Mouse (Mus musculus) MEL (cell line): ENCODE data around the gene Kdm5c. TPM values are rescaled to one million over a fixed set of nuclear protein-coding genes. Genes with fewer than 3 reads are reported as not detected.

Experiments used
- DNase-seq: peaks from one replicate; pipeline ENCODE4 v3.0.0; 2011; ENCODE audit warnings: low read depth, low spot score
- H3K27ac ChIP-seq: 2 replicates; pipeline ENCODE4 v1.5.1; 2012; ENCODE audit warnings: low read depth, mild to moderate bottlenecking, control low read depth, low read length, moderate library complexity; ENCODE audit not compliant: control insufficient read depth
- H3K27me3 ChIP-seq, 2 experiments: fragments of 150-350 bp in 1 of 2; sonication (generic) in 1 of 2; 2 replicates each; pipeline ENCODE4 v1.6.1; 2012; ENCODE audit warnings: low read length in 2 of 2, mild to moderate bottlenecking in 2 of 2, improper control_type of control experiment in 1 of 2, moderate library complexity in 1 of 2; ENCODE audit not compliant: insufficient read depth in 2 of 2, control insufficient read depth in 1 of 2
- H3K36me3 ChIP-seq, 2 experiments: 2 replicates each; pipeline ENCODE4 v1.6.1; 2012 to 2014; ENCODE audit warnings: low read length in 2 of 2, improper control_type of control experiment in 1 of 2, inconsistent platforms in 1 of 2, mild to moderate bottlenecking in 1 of 2; ENCODE audit not compliant: insufficient read depth in 2 of 2, control insufficient read depth in 1 of 2
- H3K4me1 ChIP-seq, 2 experiments: fragments of 150-350 bp in 1 of 2; sonication (generic) in 1 of 2; 2 replicates each; pipeline ENCODE4 v1.6.1; 2012; ENCODE audit warnings: low read length in 2 of 2, improper control_type of control experiment in 1 of 2, mild to moderate bottlenecking in 1 of 2; ENCODE audit not compliant: insufficient read depth in 2 of 2, control insufficient read depth in 1 of 2
- H3K4me3 ChIP-seq, 2 experiments: fragments of 150-350 bp in 1 of 2; sonication (generic) in 1 of 2; 2 replicates each; pipeline ENCODE4 v1.5.1; 2012; ENCODE audit warnings: low read depth in 2 of 2, low read length in 2 of 2, mild to moderate bottlenecking in 2 of 2, moderate library complexity in 2 of 2, control low read depth in 1 of 2, improper control_type of control experiment in 1 of 2; ENCODE audit not compliant: control insufficient read depth in 1 of 2, insufficient read depth in 1 of 2
- H3K79me2 ChIP-seq: 2 replicates; pipeline ENCODE4 v1.6.1; 2012; ENCODE audit warnings: mild to moderate bottlenecking, low read length, moderate library complexity; ENCODE audit not compliant: control insufficient read depth, poor library complexity, insufficient read depth
- H3K9ac ChIP-seq: 2 replicates; pipeline ENCODE4 v1.6.1; 2012; ENCODE audit warnings: low read depth, mild to moderate bottlenecking, control low read depth, low read length, moderate library complexity; ENCODE audit not compliant: control insufficient read depth, poor library complexity, severe bottlenecking
- H3K9me3 ChIP-seq: fragments of 150-350 bp; sonication (generic); replicated peaks from 2 replicates; pipeline ENCODE4 v1.6.1; 2012; ENCODE audit warnings: mild to moderate bottlenecking, low read length, improper control_type of control experiment, moderate library complexity; ENCODE audit not compliant: insufficient read depth
- BHLHE40 ChIP-seq: IDR thresholded peaks from 2 replicates; pipeline ENCODE4 v1.6.1; 2012; ENCODE audit warnings: low read depth, mild to moderate bottlenecking, inconsistent platforms, low read length, improper control_type of control experiment, borderline replicate concordance
- CHD1 ChIP-seq: IDR thresholded peaks from 2 replicates; pipeline ENCODE4 v1.6.1; 2012; ENCODE audit warnings: low read depth, mild to moderate bottlenecking, inconsistent platforms, low read length, improper control_type of control experiment
- CHD2 ChIP-seq: IDR thresholded peaks from 2 replicates; pipeline ENCODE4 v1.6.1; 2011; ENCODE audit warnings: low read length, improper control_type of control experiment
- CTCF ChIP-seq, 3 experiments: IDR thresholded peaks in 2 of 3; conservative IDR thresholded peaks in 1 of 3; 2 replicates each; pipeline ENCODE4 v1.5.1; 2011 to 2012; ENCODE audit warnings: low read length in 3 of 3, low read depth in 2 of 3, mild to moderate bottlenecking in 2 of 3, improper control_type of control experiment in 1 of 3, inconsistent platforms in 1 of 3, mixed read lengths in 1 of 3, moderate library complexity in 1 of 3; ENCODE audit not compliant: control insufficient read depth in 1 of 3, insufficient read depth in 1 of 3, poor library complexity in 1 of 3, severe bottlenecking in 1 of 3
- E2F4 ChIP-seq: IDR thresholded peaks from 2 replicates; pipeline ENCODE4 v1.6.1; 2011; ENCODE audit warnings: low read depth, low read length, improper control_type of control experiment, borderline replicate concordance
- ELF1 ChIP-seq: IDR thresholded peaks from 2 replicates; pipeline ENCODE4 v1.6.1; 2014; ENCODE audit warnings: low read depth, mild to moderate bottlenecking, inconsistent platforms, low read length, improper control_type of control experiment, moderate library complexity
- ETS1 ChIP-seq: IDR thresholded peaks from 2 replicates; pipeline ENCODE4 v1.6.1; 2012; ENCODE audit warnings: low read depth, mild to moderate bottlenecking, inconsistent platforms, low read length, improper control_type of control experiment, moderate library complexity
- GABPA ChIP-seq: IDR thresholded peaks from 2 replicates; pipeline ENCODE4 v1.6.1; 2012; ENCODE audit warnings: low read depth, mild to moderate bottlenecking, inconsistent platforms, low read length, improper control_type of control experiment, moderate library complexity
- GATA1 ChIP-seq: IDR thresholded peaks from 2 replicates; pipeline ENCODE4 v1.6.1; 2011; ENCODE audit warnings: low read depth, low read length, improper control_type of control experiment
- HCFC1 ChIP-seq: IDR thresholded peaks from 2 replicates; pipeline ENCODE4 v1.6.1; 2012; ENCODE audit warnings: low read depth, mild to moderate bottlenecking, inconsistent platforms, low read length, improper control_type of control experiment, moderate library complexity
- KAT2A ChIP-seq: conservative IDR thresholded peaks from 2 replicates; pipeline ENCODE4 v1.6.1; 2012; ENCODE audit warnings: low read depth, low read length, improper control_type of control experiment, inconsistent platforms
- MAFK ChIP-seq: IDR thresholded peaks from 2 replicates; pipeline ENCODE4 v1.6.1; 2011; ENCODE audit warnings: low read depth, mild to moderate bottlenecking, low read length, improper control_type of control experiment, borderline replicate concordance
- MAZ ChIP-seq: IDR thresholded peaks from 2 replicates; pipeline ENCODE4 v1.6.1; 2012; ENCODE audit warnings: low read depth, mild to moderate bottlenecking, inconsistent platforms, low read length, improper control_type of control experiment
- MEF2A ChIP-seq: IDR thresholded peaks from 2 replicates; pipeline ENCODE4 v1.6.1; 2014; ENCODE audit warnings: low read depth, mild to moderate bottlenecking, inconsistent platforms, low read length, improper control_type of control experiment; ENCODE audit not compliant: poor library complexity, insufficient replicate concordance, severe bottlenecking; ENCODE audit errors: extremely low read depth
- MXI1 ChIP-seq: IDR thresholded peaks from 2 replicates; pipeline ENCODE4 v1.6.1; 2011; ENCODE audit warnings: mild to moderate bottlenecking, low read depth, low read length, improper control_type of control experiment
- MYB ChIP-seq: IDR thresholded peaks from 2 replicates; pipeline ENCODE4 v1.6.1; 2011; ENCODE audit warnings: mild to moderate bottlenecking, low read depth, low read length, improper control_type of control experiment
- MYC ChIP-seq: IDR thresholded peaks from 2 replicates; pipeline ENCODE4 v1.6.1; 2011; ENCODE audit warnings: low read depth, mild to moderate bottlenecking, low read length, improper control_type of control experiment, moderate library complexity
- NELFE ChIP-seq: IDR thresholded peaks from 2 replicates; pipeline ENCODE4 v1.6.1; 2011; ENCODE audit warnings: low read depth, low read length, improper control_type of control experiment
- NRF1 ChIP-seq: IDR thresholded peaks from 2 replicates; pipeline ENCODE4 v1.6.1; 2014; ENCODE audit warnings: low read depth, mild to moderate bottlenecking, inconsistent platforms, low read length, improper control_type of control experiment, moderate library complexity; ENCODE audit not compliant: poor library complexity, insufficient read depth, severe bottlenecking
- POLR2A ChIP-seq, 2 experiments: IDR thresholded peaks; 2 replicates each; pipeline ENCODE4 v1.6.1; 2011 to 2012; ENCODE audit warnings: low read length in 2 of 2, mild to moderate bottlenecking in 2 of 2, control low read depth in 1 of 2, improper control_type of control experiment in 1 of 2, low read depth in 1 of 2, moderate library complexity in 1 of 2; ENCODE audit not compliant: control insufficient read depth in 1 of 2, insufficient read depth in 1 of 2, poor library complexity in 1 of 2
- POLR2AphosphoS2 ChIP-seq: IDR thresholded peaks from 2 replicates; pipeline ENCODE4 v1.6.1; 2011; ENCODE audit warnings: low read length, improper control_type of control experiment
- RCOR1 ChIP-seq: IDR thresholded peaks from 2 replicates; pipeline ENCODE4 v1.6.1; 2012; ENCODE audit warnings: low read depth, mild to moderate bottlenecking, inconsistent platforms, low read length, improper control_type of control experiment
- SIN3A ChIP-seq: IDR thresholded peaks from 2 replicates; pipeline ENCODE4 v1.6.1; 2012; ENCODE audit warnings: low read length, improper control_type of control experiment, inconsistent platforms
- SMC3 ChIP-seq: IDR thresholded peaks from 2 replicates; pipeline ENCODE4 v1.6.1; 2011; ENCODE audit warnings: low read depth, low read length, improper control_type of control experiment
- TAL1 ChIP-seq: IDR thresholded peaks from 2 replicates; pipeline ENCODE4 v1.6.1; 2012; ENCODE audit warnings: mild to moderate bottlenecking, inconsistent platforms, low read length, moderate library complexity, mixed read lengths
- TBP ChIP-seq: IDR thresholded peaks from 2 replicates; pipeline ENCODE4 v1.8.0; 2011; ENCODE audit warnings: low read depth, low read length, improper control_type of control experiment
- TCF12 ChIP-seq: IDR thresholded peaks from 2 replicates; pipeline ENCODE4 v1.6.1; 2014; ENCODE audit warnings: low read depth, mild to moderate bottlenecking, inconsistent platforms, low read length, improper control_type of control experiment, moderate library complexity
- UBTF ChIP-seq: IDR thresholded peaks from 2 replicates; pipeline ENCODE4 v1.6.1; 2012; ENCODE audit warnings: low read depth, mild to moderate bottlenecking, inconsistent platforms, low read length, improper control_type of control experiment, moderate library complexity, borderline replicate concordance; ENCODE audit not compliant: insufficient read depth
- USF1 ChIP-seq: IDR thresholded peaks from 2 replicates; pipeline ENCODE4 v1.6.1; 2014; ENCODE audit warnings: low read depth, mild to moderate bottlenecking, inconsistent platforms, low read length, improper control_type of control experiment, moderate library complexity
- USF2 ChIP-seq, 2 experiments: IDR thresholded peaks; 2 replicates each; pipeline ENCODE4 v1.6.1; 2011 to 2012; ENCODE audit warnings: improper control_type of control experiment in 2 of 2, low read length in 2 of 2, borderline replicate concordance in 1 of 2, inconsistent platforms in 1 of 2, low read depth in 1 of 2, mild to moderate bottlenecking in 1 of 2; ENCODE audit not compliant: insufficient read depth in 1 of 2
- ZC3H11A ChIP-seq: IDR thresholded peaks from 2 replicates; pipeline ENCODE4 v1.6.1; 2012; ENCODE audit warnings: low read depth, mild to moderate bottlenecking, inconsistent platforms, low read length, improper control_type of control experiment
- ZKSCAN1 ChIP-seq: IDR thresholded peaks from 2 replicates; pipeline ENCODE4 v1.6.1; 2012; ENCODE audit warnings: low read depth, mild to moderate bottlenecking, inconsistent platforms, low read length, improper control_type of control experiment, moderate library complexity
- ZMIZ1 ChIP-seq: IDR thresholded peaks from 2 replicates; pipeline ENCODE4 v1.6.1; 2012; ENCODE audit warnings: low read depth, mild to moderate bottlenecking, inconsistent platforms, low read length, improper control_type of control experiment, moderate library complexity
- ZNF384 ChIP-seq: IDR thresholded peaks from 2 replicates; pipeline ENCODE4 v1.6.1; 2012; ENCODE audit warnings: low read depth, mild to moderate bottlenecking, inconsistent platforms, low read length, improper control_type of control experiment
- polyA plus RNA-seq, 2 experiments: library from polyadenylated mRNA; stranded (reverse) in 1 of 2; unstranded in 1 of 2; fragments of >175 nt in 1 of 2; fragments of >200 nt in 1 of 2; gene quantifications; 2 replicates each; pipeline versions ENCODE4 v1.2.1 to v1.2.4; 2012; ENCODE audit warnings: low replicate concordance in 2 of 2, low read depth in 1 of 2; ENCODE audit not compliant: insufficient read length in 2 of 2, insufficient read depth in 1 of 2, missing spikeins in 1 of 2
- total RNA-seq: library from RNA; depleted of rRNA; stranded (reverse); fragments of 300-350 nt; gene quantifications from 2 replicates; pipeline ENCODE4 v1.2.3, GENCODE M21; 2012

Gene Kdm5c
- total and polyA plus RNA-seq, 3 experiments, result 102 to 158 (median 127) TPM

GRCm38 (mm10) chrX:152320535-152320934, 87.7 kb downstream of the Kdm5c start (continued):
- TF ChIP-seq CTCF (IDR thresholded peaks at IDR 0.05 in 2 of 3, conservative IDR thresholded peaks at IDR 0.05 in 1 of 3; ENCODE audit: control insufficient read depth in 1 of 3, insufficient read depth in 1 of 3, low read depth in 2 of 3, low read length in 3 of 3, poor library complexity in 1 of 3, severe bottlenecking in 1 of 3) (no peak), HCFC1 (no peak), NRF1 (no peak), MAZ (no peak), GATA1 (peak; percentile 54)

GRCm38 (mm10) chrX:152322776-152323175, 90.0 kb downstream of the Kdm5c start:
- peaks cover 2 to 51% of the 10 kb centered on the region in 2 experiments; a peak in 3 of 4 replicates for H3K36me3 ChIP-seq
- DNase-seq, result peak; percentile 90
- peak overlapping the region; percentile 58 for H3K27ac ChIP-seq
- H3K4me1 ChIP-seq, result peaks cover 25 to 34% of the 10 kb centered on the region in 2 experiments
- H3K4me3 ChIP-seq, result peak overlapping the region in 1 of 2 experiments; percentile 14; a peak in 1 of 4 replicates
- peak overlapping the region; percentile 35; the same call in 1 of the 2 replicates for H3K9ac ChIP-seq
- H3K9me3 ChIP-seq, result no peaks in the 10 kb centered on the region
- H3K27me3 ChIP-seq, result no peaks in the 10 kb centered on the region
- H3K79me2 ChIP-seq, result peaks cover 4% of the 10 kb centered on the region; the same call in 1 of the 2 replicates
- TF ChIP-seq ZMIZ1 (no peak), KAT2A (no peak), MXI1 (peak; percentile 24; the same call in 1 of the 2 replicates), CTCF (IDR thresholded peaks at IDR 0.05 in 2 of 3, conservative IDR thresholded peaks at IDR 0.05 in 1 of 3; ENCODE audit: control insufficient read depth in 1 of 3, insufficient read depth in 1 of 3, low read depth in 2 of 3, low read length in 3 of 3, poor library complexity in 1 of 3, severe bottlenecking in 1 of 3) (no peak), ZKSCAN1 (no peak), MYC (no peak), MEF2A (no peak), BHLHE40 (no peak), SIN3A (peak; percentile 85), HCFC1 (no peak), ZC3H11A (no peak), TBP (no peak), ETS1 (peak; percentile 80), E2F4 (no peak), ZNF384 (peak; percentile 87), TAL1 (no peak), UBTF (no peak), NELFE (no peak), MAFK (no peak), USF2 (IDR thresholded peaks at IDR 0.05; ENCODE audit: borderline replicate concordance in 1 of 2, insufficient read depth in 1 of 2, low read depth in 1 of 2, low read length in 2 of 2) (no peak), MAZ (no peak), CHD1 (no peak), CHD2 (no peak), MYB (no peak), POLR2AphosphoS2 (no peak), RCOR1 (0 out of 2 replicates have a peak, but pooled peaks have one; percentile 11), NRF1 (no peak), USF1 (no peak), GATA1 (peak; percentile 24; the same call in 1 of the 2 replicates), GABPA (no peak), SMC3 (no peak), ELF1 (no peak), POLR2A (IDR thresholded peaks at IDR 0.05; ENCODE audit: control insufficient read depth in 1 of 2, insufficient read depth in 1 of 2, low read depth in 1 of 2, low read length in 2 of 2, poor library complexity in 1 of 2) (no peak), TCF12 (no peak)
